Mouse (Mus musculus): ENCODE measurements at regions not wholly inside any gene's neighbourhood (a gene's known extent, or its start where the extent isn't known, plus 50 kb on each side); places are given as distances from the start of the nearest gene placed in this dataset.

DNA sequence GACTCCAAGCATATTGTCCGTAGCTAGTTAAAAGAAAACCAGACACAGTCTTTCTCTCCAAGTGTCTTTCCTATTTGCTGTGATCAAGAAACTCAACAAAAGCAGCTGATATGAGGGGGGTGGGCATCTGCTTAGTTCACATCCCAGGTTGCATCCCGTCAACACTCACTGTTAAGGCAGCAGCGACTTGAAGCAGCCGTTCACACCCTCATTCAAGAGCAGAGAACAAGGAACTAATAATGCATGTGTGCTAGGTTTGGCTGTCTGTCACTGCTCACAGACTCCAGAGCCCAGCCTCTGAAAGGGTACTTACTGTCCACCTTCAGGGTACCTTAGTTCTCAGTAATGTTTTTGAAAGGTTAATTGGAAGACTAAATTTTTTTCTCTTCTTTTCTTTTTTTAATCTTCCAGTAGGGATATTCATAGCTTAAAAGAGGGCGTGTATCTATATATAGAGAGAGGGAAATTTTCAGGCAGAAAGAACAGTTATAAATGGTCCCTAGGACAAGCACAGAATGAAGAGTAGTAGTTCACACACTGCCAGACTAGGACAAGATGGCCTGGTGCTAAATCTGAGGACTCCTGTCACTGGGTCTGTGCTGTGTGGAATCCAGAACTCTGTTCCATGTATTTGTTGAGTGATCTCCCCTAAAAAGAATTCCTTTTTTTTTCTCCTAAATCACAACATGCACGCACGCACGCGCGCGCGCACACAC lies 199.1 kb upstream of the BB014433 start:
- no peak for TF ChIP-seq CTCF (IDR thresholded peaks at IDR 0.05 in 2 of 3, conservative IDR thresholded peaks at IDR 0.05 in 1 of 3; ENCODE audit: control insufficient read depth in 1 of 3, insufficient read depth in 1 of 3, low read depth in 2 of 3, low read length in 3 of 3, poor library complexity in 1 of 3, severe bottlenecking in 1 of 3)
- no peak for TF ChIP-seq MXI1 (IDR thresholded peaks at IDR 0.05; ENCODE audit: low read depth, low read length)
- no peak for TF ChIP-seq CHD2 (IDR thresholded peaks at IDR 0.05; ENCODE audit: low read length)
- no peak for TF ChIP-seq USF2 (IDR thresholded peaks at IDR 0.05; ENCODE audit: borderline replicate concordance in 1 of 2, insufficient read depth in 1 of 2, low read depth in 1 of 2, low read length in 2 of 2)
- TF ChIP-seq MYC (IDR thresholded peaks at IDR 0.05; ENCODE audit: low read depth, low read length): no peak
- no peak for TF ChIP-seq MAX (IDR thresholded peaks at IDR 0.05; ENCODE audit: low read length)

All from MEL (cell line).